29 mouse cellular contexts compared by ENCODE assay signal in the genomic region with DNA sequence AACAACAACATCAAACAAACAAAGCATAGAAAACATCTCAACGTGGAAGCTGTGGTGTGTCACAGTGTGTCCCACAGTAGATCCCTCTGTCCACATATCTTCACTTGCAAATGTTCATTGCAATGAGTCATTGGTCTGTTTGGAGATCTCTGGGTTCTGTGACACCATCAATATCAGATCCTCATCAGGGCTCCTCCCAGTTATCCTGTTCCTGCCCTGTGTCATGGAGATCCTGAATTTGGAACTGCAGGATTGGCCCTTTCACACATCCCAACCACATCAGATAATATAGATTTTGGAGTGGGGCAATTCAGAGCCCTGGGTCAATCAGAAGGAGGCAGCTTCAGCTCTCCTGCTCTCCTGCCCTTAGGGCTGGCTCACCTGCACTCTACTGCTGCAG. TPM values are rescaled to one million over a fixed set of nuclear protein-coding genes. Genes with fewer than 3 reads are reported as not detected.
"Had no signal": no experiment of that assay in that cellular context is flagged by ENCODE, and none has a peak within 500 bp of the region (broad histone marks: within the 10 kb centered on the region; RNA-seq: fewer than 3 reads in every experiment).

No protein-coding gene starts in this region.

- H3K27me3 ChIP-seq: embryonic facial prominence, embryonic 12.5 days; embryonic facial prominence, embryonic 13.5 days; embryonic facial prominence, embryonic 15.5 days; forebrain, embryonic 12.5 days; forebrain, embryonic 13.5 days; forebrain, embryonic 15.5 days had no signal

- H3K9ac ChIP-seq: embryonic facial prominence, embryonic 12.5 days; embryonic facial prominence, embryonic 13.5 days; embryonic facial prominence, embryonic 15.5 days; forebrain, embryonic 12.5 days; forebrain, embryonic 13.5 days; forebrain, embryonic 15.5 days; forebrain, postnatal 0 days had no signal

- H3K27ac ChIP-seq: embryonic facial prominence, embryonic 10.5 days; embryonic facial prominence, embryonic 12.5 days; embryonic facial prominence, embryonic 13.5 days; embryonic facial prominence, embryonic 15.5 days; forebrain, embryonic 10.5 days; forebrain, embryonic 12.5 days; forebrain, embryonic 13.5 days; forebrain, embryonic 15.5 days; gastrocnemius, adult 2 months; heart, adult 2 months had no signal

- H3K4me3 ChIP-seq: embryonic facial prominence, embryonic 10.5 days; embryonic facial prominence, embryonic 12.5 days; embryonic facial prominence, embryonic 13.5 days; embryonic facial prominence, embryonic 15.5 days; erythroblast, embryonic 14.5 days; forebrain, embryonic 10.5 days; forebrain, embryonic 12.5 days; forebrain, embryonic 13.5 days; forebrain, embryonic 15.5 days; gastrocnemius, adult 2 months; heart, adult 2 months had no signal

- H3K36me3 ChIP-seq: embryonic facial prominence, embryonic 10.5 days; embryonic facial prominence, embryonic 12.5 days; embryonic facial prominence, embryonic 13.5 days; embryonic facial prominence, embryonic 15.5 days; forebrain, embryonic 10.5 days; forebrain, embryonic 12.5 days; forebrain, embryonic 15.5 days had no signal

- H3K4me2 ChIP-seq: embryonic facial prominence, embryonic 12.5 days; embryonic facial prominence, embryonic 13.5 days; embryonic facial prominence, embryonic 15.5 days; forebrain, embryonic 12.5 days; forebrain, embryonic 13.5 days; forebrain, embryonic 15.5 days had no signal

- H3K9me3 ChIP-seq: embryonic facial prominence, embryonic 10.5 days; embryonic facial prominence, embryonic 12.5 days; embryonic facial prominence, embryonic 13.5 days; embryonic facial prominence, embryonic 15.5 days; forebrain, embryonic 10.5 days; forebrain, embryonic 12.5 days; forebrain, embryonic 13.5 days; forebrain, embryonic 15.5 days had no signal

- ATAC-seq: forebrain, embryonic 13.5 days; forebrain, embryonic 14.5 days; forebrain, embryonic 15.5 days; forebrain, embryonic 16.5 days; forebrain, postnatal 0 days had no signal

- H3K4me1 ChIP-seq: embryonic facial prominence, embryonic 10.5 days; embryonic facial prominence, embryonic 12.5 days; embryonic facial prominence, embryonic 13.5 days; embryonic facial prominence, embryonic 15.5 days; forebrain, embryonic 10.5 days; forebrain, embryonic 12.5 days; forebrain, embryonic 13.5 days; forebrain, embryonic 15.5 days had no signal

- DNase-seq: cerebellum, adult 2 months; cerebellum, adult 8-10 months; cerebellum, adult 9-10 months; cerebellum, adult 9-11 months; cerebellum, postnatal 10 days; cerebellum, postnatal 14 days; cerebellum, postnatal 25 days; cerebellum, postnatal 36 days; embryo, embryonic 11 days; forebrain, postnatal 0 days; gastrocnemius, adult 2 months; gastrocnemius, postnatal 10 days; gastrocnemius, postnatal 14 days; gastrocnemius, postnatal 25 days; gastrocnemius, postnatal 36 days; heart, adult 2 months had no signal

RNA-seq across cellular contexts. Expression of gene Cps1, which starts 55.3 kb away (rescaled TPM):
- total RNA-seq: common myeloid progenitor, adult 5-6 weeks; gastrocnemius, adult 2 months; gastrocnemius, postnatal 25 days; granulocyte monocyte progenitor cell, adult 5-6 weeks had no signal
